Mouse (Mus musculus) forebrain, embryonic 16.5 days (tissue): Measurements from ENCODE around the gene 5730480H06Rik. TPM values are rescaled to one million over a fixed set of nuclear protein-coding genes. Genes with fewer than 3 reads are reported as not detected.

Experiments
- ATAC-seq: fragments of 200-750 bp; cut with Nextera tagmentation; 2 replicates; pipeline ENCODE4 v1.8.0; 2017; ENCODE audit warnings: mild to moderate bottlenecking, moderate library complexity
- H3K27ac ChIP-seq: fragments of 300-500 bp; sonication (generic); 2 replicates; pipeline ENCODE4 v1.5.1; 2014; ENCODE audit warnings: low read length, control low read depth
- H3K27me3 ChIP-seq: fragments of 300-500 bp; sonication (generic); replicated peaks from 2 replicates; pipeline ENCODE4 v1.6.1; 2014; ENCODE audit warnings: low read length; ENCODE audit not compliant: control insufficient read depth, insufficient read depth
- H3K36me3 ChIP-seq: fragments of 300-500 bp; sonication (generic); 2 replicates; pipeline ENCODE4 v1.6.1; 2014; ENCODE audit not compliant: control insufficient read depth, insufficient read depth
- H3K4me1 ChIP-seq: fragments of 300-500 bp; sonication (generic); replicated peaks from 2 replicates; pipeline ENCODE4 v1.6.1; 2014; ENCODE audit warnings: low read length; ENCODE audit not compliant: control insufficient read depth, insufficient read depth
- H3K4me2 ChIP-seq: fragments of 300-500 bp; sonication (generic); 2 replicates; pipeline ENCODE4 v1.6.1; 2014; ENCODE audit warnings: mild to moderate bottlenecking, low read length, control low read depth
- H3K4me3 ChIP-seq: fragments of 300-500 bp; sonication (generic); replicated peaks from 2 replicates; pipeline ENCODE4 v1.5.1; 2014; ENCODE audit warnings: mild to moderate bottlenecking, low read length, control low read depth
- H3K9ac ChIP-seq: fragments of 300-500 bp; sonication (generic); replicated peaks from 2 replicates; pipeline ENCODE4 v1.6.1; 2014; ENCODE audit warnings: low read depth, low read length, control low read depth
- H3K9me3 ChIP-seq: fragments of 300-500 bp; sonication (generic); 2 replicates; pipeline ENCODE4 v1.6.1; 2016; ENCODE audit warnings: low read length; ENCODE audit not compliant: control insufficient read depth
- WGBS: fragments of 180-500 bp; shearing (Covaris S2); extraction: QIAGEN DNeasy Blood & Tissue Kit; methylation state at CpG from one replicate; pipeline ENCODE4 v1.1.7; 2014; 5-methylcytosine and 5-hydroxymethylcytosine counted together
- polyA plus RNA-seq: library from polyadenylated mRNA; unstranded; fragments of >200 nt; fragmentation: Nextera tagmentation; extraction: Ambion mirVana; gene quantifications from 2 replicates; pipeline ENCODE4 v1.2.1, GENCODE M21; 2015

Gene 5730480H06Rik
- polyA plus RNA-seq, 1 experiment from 2014 or later, result 15.7 TPM

- Histone ChIP-seq H3K27ac (no peak overlapping the region), H3K4me1 (no peaks in the 10 kb centered on the region), H3K9ac (no peak overlapping the region), H3K27me3 (no peaks in the 10 kb centered on the region), H3K4me2 (no peak overlapping the region), H3K36me3 (no peaks in the 10 kb centered on the region), H3K4me3 (no peak overlapping the region), H3K9me3 (no peaks in the 10 kb centered on the region)
- 44% methylated on average over 7 of the region's 7 CpGs for WGBS
- ATAC-seq, result no peak
Observed at GRCm38 (mm10) chr5:48340808-48341433, 13.2 kb downstream of the 5730480H06Rik start.

- no peak overlapping the region for H3K27ac ChIP-seq
- H3K4me3 ChIP-seq, result no peak overlapping the region
- H3K9me3 ChIP-seq, result no peaks in the 10 kb centered on the region
- no peaks in the 10 kb centered on the region for H3K27me3 ChIP-seq
- H3K4me2 ChIP-seq, result no peak overlapping the region
- no peaks in the 10 kb centered on the region for H3K36me3 ChIP-seq
- H3K4me1 ChIP-seq, result no peaks in the 10 kb centered on the region
- 51% methylated on average over 5 of the region's 5 CpGs for WGBS
- H3K9ac ChIP-seq, result no peak overlapping the region
- ATAC-seq, result peak; percentile 91
Observed at GRCm38 (mm10) chr5:48345095-48345982, 17.6 kb downstream of the 5730480H06Rik start.

DNA sequence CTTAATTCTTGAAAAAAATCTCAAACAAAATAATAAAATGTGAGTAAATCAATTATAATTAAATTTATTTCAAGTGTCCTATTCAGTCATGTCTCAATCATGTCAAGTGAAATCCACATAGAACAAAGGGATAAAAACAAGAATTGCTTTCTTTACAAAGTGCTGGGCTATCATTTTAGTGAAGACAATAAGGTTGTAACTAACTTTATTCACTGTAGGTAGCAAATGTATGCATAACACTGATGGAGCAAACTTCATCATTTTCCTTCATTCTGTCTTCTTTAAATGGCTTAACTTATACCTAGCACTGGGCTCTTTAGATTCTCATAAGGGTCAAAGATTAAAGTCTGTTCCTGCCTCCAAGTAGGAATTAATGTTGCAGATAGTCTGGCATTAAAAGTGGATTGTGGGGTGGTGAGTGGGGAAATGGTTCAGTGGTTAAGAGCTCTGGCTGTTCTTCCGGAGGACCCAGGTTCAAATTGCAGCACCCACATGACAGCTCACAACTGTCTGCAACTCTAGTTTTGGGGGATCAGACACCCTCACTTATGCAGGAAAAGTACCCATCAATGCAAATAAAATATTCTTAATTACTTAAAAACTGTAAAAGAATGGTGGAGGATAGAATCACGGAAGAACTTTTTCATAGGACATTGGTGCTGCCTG is 18.4 kb downstream of the 5730480H06Rik start:
- no peaks in the 10 kb centered on the region for H3K27me3 ChIP-seq
- H3K27ac ChIP-seq, result no peak overlapping the region
- no peak for ATAC-seq
- no peak overlapping the region for H3K4me2 ChIP-seq
- no peak overlapping the region for H3K4me3 ChIP-seq
- no peaks in the 10 kb centered on the region for H3K9me3 ChIP-seq
- no peaks in the 10 kb centered on the region for H3K4me1 ChIP-seq
- 95% methylated on average over 2 of the region's 2 CpGs for WGBS
- no peak overlapping the region for H3K9ac ChIP-seq
- H3K36me3 ChIP-seq, result no peaks in the 10 kb centered on the region

DNA sequence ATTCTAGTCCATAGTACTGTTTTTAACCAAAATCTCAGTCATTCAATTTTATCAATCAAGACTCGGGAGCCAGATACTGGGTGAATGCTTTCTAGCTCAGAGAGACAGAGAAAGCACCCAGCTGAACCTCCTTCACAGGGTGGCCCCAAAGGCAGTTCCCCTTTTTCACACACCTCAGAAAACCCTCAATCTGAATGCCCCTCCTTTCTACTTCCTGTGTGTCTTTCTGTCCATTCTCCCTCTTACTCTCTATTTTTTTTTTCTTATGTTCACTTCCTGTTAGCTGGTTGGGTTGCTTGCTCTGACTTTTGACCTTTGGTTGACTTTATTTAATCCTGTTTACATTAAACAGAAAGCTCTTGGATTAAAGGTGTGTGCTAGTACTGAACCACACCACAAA is 21.6 kb downstream of the 5730480H06Rik start:
- Histone ChIP-seq H3K9me3 (no peaks in the 10 kb centered on the region), H3K4me3 (no peak overlapping the region), H3K9ac (no peak overlapping the region), H3K4me2 (no peak overlapping the region), H3K27ac (no peak overlapping the region), H3K36me3 (no peaks in the 10 kb centered on the region), H3K4me1 (no peaks in the 10 kb centered on the region), H3K27me3 (no peaks in the 10 kb centered on the region)
- ATAC-seq, result no peak
- 76% methylated on average over 1 of the region's 1 CpGs for WGBS

- peak overlapping the region; percentile 74 for H3K27ac ChIP-seq
- WGBS, result under 1% methylated on average over 44 of the region's 44 CpGs
Observed at GRCm38 (mm10) chr5:48371890-48372766, 44.4 kb downstream of the 5730480H06Rik start.

GRCm38 (mm10) chr5:48402497-48402896 is 74.7 kb downstream of the 5730480H06Rik start:
- H3K36me3 ChIP-seq, result peaks cover 2% of the 10 kb centered on the region; the same call in 1 of the 2 replicates
- H3K27ac ChIP-seq, result no peak overlapping the region
- H3K4me1 ChIP-seq, result no peaks in the 10 kb centered on the region
- no peak overlapping the region for H3K4me3 ChIP-seq
- H3K4me2 ChIP-seq, result no peak overlapping the region
- 84% methylated on average over 3 of the region's 3 CpGs for WGBS
- no peaks in the 10 kb centered on the region for H3K9me3 ChIP-seq
- ATAC-seq, result no peak
- H3K27me3 ChIP-seq, result no peaks in the 10 kb centered on the region
- no peak overlapping the region for H3K9ac ChIP-seq

More at GRCm38 (mm10) chr5:48371890-48372766, 44.4 kb downstream of the 5730480H06Rik start:
- Histone ChIP-seq H3K36me3 (peaks cover 4% of the 10 kb centered on the region; the same call in 1 of the 2 replicates), H3K9ac (peak overlapping the region; percentile 81), H3K9me3 (no peaks in the 10 kb centered on the region), H3K4me3 (peak overlapping the region; percentile 100), H3K27me3 (no peaks in the 10 kb centered on the region), H3K4me2 (peak overlapping the region; percentile 78), H3K4me1 (peaks cover 5% of the 10 kb centered on the region)
- ATAC-seq, result peak; percentile 100

- no peak overlapping the region for H3K27ac ChIP-seq
- ATAC-seq, result no peak
- H3K4me2 ChIP-seq, result no peak overlapping the region
- no peak overlapping the region for H3K4me3 ChIP-seq
- no peaks in the 10 kb centered on the region for H3K4me1 ChIP-seq
- H3K36me3 ChIP-seq, result no peaks in the 10 kb centered on the region
- no peaks in the 10 kb centered on the region for H3K9me3 ChIP-seq
- WGBS, result 87% methylated on average over 4 of the region's 4 CpGs
- H3K9ac ChIP-seq, result no peak overlapping the region
- H3K27me3 ChIP-seq, result no peaks in the 10 kb centered on the region
Observed at GRCm38 (mm10) chr5:48408276-48408675, 80.5 kb downstream of the 5730480H06Rik start.

DNA sequence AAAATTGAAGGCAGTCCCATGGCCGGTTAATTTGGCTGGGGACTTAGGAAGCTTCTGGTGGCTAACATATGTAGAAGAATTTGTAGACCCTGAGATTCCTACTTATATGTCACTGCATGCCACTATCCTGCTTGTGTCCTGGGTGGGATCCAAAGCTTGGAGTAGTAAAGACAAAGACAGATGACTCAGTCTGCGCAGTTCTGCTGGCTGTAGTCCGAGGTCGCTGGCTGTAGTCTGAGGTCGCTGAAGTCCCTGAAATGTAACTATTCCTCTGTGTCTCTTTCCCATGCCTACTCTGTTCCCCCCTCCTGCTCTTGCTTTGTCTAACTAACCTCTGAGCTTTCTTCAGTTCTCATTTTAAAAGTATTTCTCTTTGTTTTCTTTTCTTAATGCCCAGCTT is 82.6 kb downstream of the 5730480H06Rik start:
- no peak overlapping the region for H3K4me3 ChIP-seq
- no peaks in the 10 kb centered on the region for H3K4me1 ChIP-seq
- H3K9me3 ChIP-seq, result no peaks in the 10 kb centered on the region
- WGBS, result 73% methylated on average over 5 of the region's 5 CpGs
- no peaks in the 10 kb centered on the region for H3K27me3 ChIP-seq
- H3K4me2 ChIP-seq, result no peak overlapping the region
- no peaks in the 10 kb centered on the region for H3K36me3 ChIP-seq
- no peak overlapping the region for H3K9ac ChIP-seq
- H3K27ac ChIP-seq, result no peak overlapping the region
- no peak for ATAC-seq
